Mouse (Mus musculus) MEL (cell line): ENCODE data around the gene Odf2l. TPM values are rescaled to one million over a fixed set of nuclear protein-coding genes. Genes with fewer than 3 reads are reported as not detected.

Experiments
- DNase-seq: peaks from one replicate; pipeline ENCODE4 v3.0.0; 2011; ENCODE audit warnings: low read depth, low spot score
- H3K27ac ChIP-seq: 2 replicates; pipeline ENCODE4 v1.5.1; 2012; ENCODE audit warnings: low read depth, mild to moderate bottlenecking, control low read depth, low read length, moderate library complexity; ENCODE audit not compliant: control insufficient read depth
- H3K27me3 ChIP-seq, 2 experiments: fragments of 150-350 bp in 1 of 2; sonication (generic) in 1 of 2; 2 replicates each; pipeline ENCODE4 v1.6.1; 2012; ENCODE audit warnings: low read length in 2 of 2, mild to moderate bottlenecking in 2 of 2, improper control_type of control experiment in 1 of 2, moderate library complexity in 1 of 2; ENCODE audit not compliant: insufficient read depth in 2 of 2, control insufficient read depth in 1 of 2
- H3K36me3 ChIP-seq, 2 experiments: 2 replicates each; pipeline ENCODE4 v1.6.1; 2012 to 2014; ENCODE audit warnings: low read length in 2 of 2, improper control_type of control experiment in 1 of 2, inconsistent platforms in 1 of 2, mild to moderate bottlenecking in 1 of 2; ENCODE audit not compliant: insufficient read depth in 2 of 2, control insufficient read depth in 1 of 2
- H3K4me1 ChIP-seq, 2 experiments: fragments of 150-350 bp in 1 of 2; sonication (generic) in 1 of 2; 2 replicates each; pipeline ENCODE4 v1.6.1; 2012; ENCODE audit warnings: low read length in 2 of 2, improper control_type of control experiment in 1 of 2, mild to moderate bottlenecking in 1 of 2; ENCODE audit not compliant: insufficient read depth in 2 of 2, control insufficient read depth in 1 of 2
- H3K4me3 ChIP-seq, 2 experiments: fragments of 150-350 bp in 1 of 2; sonication (generic) in 1 of 2; 2 replicates each; pipeline ENCODE4 v1.5.1; 2012; ENCODE audit warnings: low read depth in 2 of 2, low read length in 2 of 2, mild to moderate bottlenecking in 2 of 2, moderate library complexity in 2 of 2, control low read depth in 1 of 2, improper control_type of control experiment in 1 of 2; ENCODE audit not compliant: control insufficient read depth in 1 of 2, insufficient read depth in 1 of 2
- H3K79me2 ChIP-seq: 2 replicates; pipeline ENCODE4 v1.6.1; 2012; ENCODE audit warnings: mild to moderate bottlenecking, low read length, moderate library complexity; ENCODE audit not compliant: control insufficient read depth, poor library complexity, insufficient read depth
- H3K9ac ChIP-seq: 2 replicates; pipeline ENCODE4 v1.6.1; 2012; ENCODE audit warnings: low read depth, mild to moderate bottlenecking, control low read depth, low read length, moderate library complexity; ENCODE audit not compliant: control insufficient read depth, poor library complexity, severe bottlenecking
- H3K9me3 ChIP-seq: fragments of 150-350 bp; sonication (generic); replicated peaks from 2 replicates; pipeline ENCODE4 v1.6.1; 2012; ENCODE audit warnings: mild to moderate bottlenecking, low read length, improper control_type of control experiment, moderate library complexity; ENCODE audit not compliant: insufficient read depth
- CHD2 ChIP-seq: IDR thresholded peaks from 2 replicates; pipeline ENCODE4 v1.6.1; 2011; ENCODE audit warnings: low read length, improper control_type of control experiment
- CTCF ChIP-seq, 3 experiments: IDR thresholded peaks in 2 of 3; conservative IDR thresholded peaks in 1 of 3; 2 replicates each; pipeline ENCODE4 v1.5.1; 2011 to 2012; ENCODE audit warnings: low read length in 3 of 3, low read depth in 2 of 3, mild to moderate bottlenecking in 2 of 3, improper control_type of control experiment in 1 of 3, inconsistent platforms in 1 of 3, mixed read lengths in 1 of 3, moderate library complexity in 1 of 3; ENCODE audit not compliant: control insufficient read depth in 1 of 3, insufficient read depth in 1 of 3, poor library complexity in 1 of 3, severe bottlenecking in 1 of 3
- KAT2A ChIP-seq: conservative IDR thresholded peaks from 2 replicates; pipeline ENCODE4 v1.6.1; 2012; ENCODE audit warnings: low read depth, low read length, improper control_type of control experiment, inconsistent platforms
- MAZ ChIP-seq: IDR thresholded peaks from 2 replicates; pipeline ENCODE4 v1.6.1; 2012; ENCODE audit warnings: low read depth, mild to moderate bottlenecking, inconsistent platforms, low read length, improper control_type of control experiment
- MXI1 ChIP-seq: IDR thresholded peaks from 2 replicates; pipeline ENCODE4 v1.6.1; 2011; ENCODE audit warnings: mild to moderate bottlenecking, low read depth, low read length, improper control_type of control experiment
- MYB ChIP-seq: IDR thresholded peaks from 2 replicates; pipeline ENCODE4 v1.6.1; 2011; ENCODE audit warnings: mild to moderate bottlenecking, low read depth, low read length, improper control_type of control experiment
- NELFE ChIP-seq: IDR thresholded peaks from 2 replicates; pipeline ENCODE4 v1.6.1; 2011; ENCODE audit warnings: low read depth, low read length, improper control_type of control experiment
- NRF1 ChIP-seq: IDR thresholded peaks from 2 replicates; pipeline ENCODE4 v1.6.1; 2014; ENCODE audit warnings: low read depth, mild to moderate bottlenecking, inconsistent platforms, low read length, improper control_type of control experiment, moderate library complexity; ENCODE audit not compliant: poor library complexity, insufficient read depth, severe bottlenecking
- POLR2A ChIP-seq, 2 experiments: IDR thresholded peaks; 2 replicates each; pipeline ENCODE4 v1.6.1; 2011 to 2012; ENCODE audit warnings: low read length in 2 of 2, mild to moderate bottlenecking in 2 of 2, control low read depth in 1 of 2, improper control_type of control experiment in 1 of 2, low read depth in 1 of 2, moderate library complexity in 1 of 2; ENCODE audit not compliant: control insufficient read depth in 1 of 2, insufficient read depth in 1 of 2, poor library complexity in 1 of 2
- POLR2AphosphoS5 ChIP-seq: IDR thresholded peaks from 2 replicates; pipeline ENCODE4 v1.6.1; 2012; ENCODE audit warnings: low read depth, borderline replicate concordance, mild to moderate bottlenecking, inconsistent platforms, low read length, moderate library complexity, mixed read lengths
- SIN3A ChIP-seq: IDR thresholded peaks from 2 replicates; pipeline ENCODE4 v1.6.1; 2012; ENCODE audit warnings: low read length, improper control_type of control experiment, inconsistent platforms
- SMC3 ChIP-seq: IDR thresholded peaks from 2 replicates; pipeline ENCODE4 v1.6.1; 2011; ENCODE audit warnings: low read depth, low read length, improper control_type of control experiment
- TCF12 ChIP-seq: IDR thresholded peaks from 2 replicates; pipeline ENCODE4 v1.6.1; 2014; ENCODE audit warnings: low read depth, mild to moderate bottlenecking, inconsistent platforms, low read length, improper control_type of control experiment, moderate library complexity
- UBTF ChIP-seq: IDR thresholded peaks from 2 replicates; pipeline ENCODE4 v1.6.1; 2012; ENCODE audit warnings: low read depth, mild to moderate bottlenecking, inconsistent platforms, low read length, improper control_type of control experiment, moderate library complexity, borderline replicate concordance; ENCODE audit not compliant: insufficient read depth
- USF1 ChIP-seq: IDR thresholded peaks from 2 replicates; pipeline ENCODE4 v1.6.1; 2014; ENCODE audit warnings: low read depth, mild to moderate bottlenecking, inconsistent platforms, low read length, improper control_type of control experiment, moderate library complexity
- ZKSCAN1 ChIP-seq: IDR thresholded peaks from 2 replicates; pipeline ENCODE4 v1.6.1; 2012; ENCODE audit warnings: low read depth, mild to moderate bottlenecking, inconsistent platforms, low read length, improper control_type of control experiment, moderate library complexity
- polyA plus RNA-seq, 2 experiments: library from polyadenylated mRNA; stranded (reverse) in 1 of 2; unstranded in 1 of 2; fragments of >175 nt in 1 of 2; fragments of >200 nt in 1 of 2; gene quantifications; 2 replicates each; pipeline versions ENCODE4 v1.2.1 to v1.2.4; 2012; ENCODE audit warnings: low replicate concordance in 2 of 2, low read depth in 1 of 2; ENCODE audit not compliant: insufficient read length in 2 of 2, insufficient read depth in 1 of 2, missing spikeins in 1 of 2
- total RNA-seq: library from RNA; depleted of rRNA; stranded (reverse); fragments of 300-350 nt; gene quantifications from 2 replicates; pipeline ENCODE4 v1.2.3, GENCODE M21; 2012

Odf2l gene
- total and polyA plus RNA-seq, 3 experiments, result 12.6 to 15.0 TPM; not detected in 1

DNA sequence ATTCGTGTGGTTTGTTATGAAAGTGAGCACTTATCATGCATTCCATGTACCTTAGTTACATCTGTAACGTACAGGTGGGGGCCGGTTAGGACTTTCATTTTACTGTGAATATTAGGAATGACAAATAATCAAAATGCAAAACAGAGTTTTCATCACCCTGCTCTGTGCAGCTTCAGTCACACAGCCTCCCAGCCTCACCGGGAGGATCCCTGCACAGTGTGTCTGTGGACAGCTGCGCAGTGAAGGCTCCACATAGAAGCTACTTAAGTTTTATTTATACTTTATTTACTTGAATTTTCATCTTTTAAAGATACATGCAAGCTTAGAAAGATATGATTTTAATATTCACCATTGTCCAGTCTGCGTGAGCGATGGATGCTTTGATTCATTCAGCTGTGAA, 32.7 kb downstream of the Odf2l start:
- DNase-seq, result no peak
- Histone ChIP-seq H3K27ac (no peak overlapping the region), H3K79me2 (no peaks in the 10 kb centered on the region), H3K4me1 (no peaks in the 10 kb centered on the region), H3K27me3 (no peaks in the 10 kb centered on the region), H3K9me3 (no peaks in the 10 kb centered on the region), H3K36me3 (no peaks in the 10 kb centered on the region), H3K4me3 (no peak overlapping the region), H3K9ac (no peak overlapping the region)
- TF ChIP-seq SIN3A, result no peak
- no peak for TF ChIP-seq USF1
- TF ChIP-seq NRF1, result no peak
- TF ChIP-seq TCF12, result no peak
- no peak for TF ChIP-seq NELFE
- no peak for TF ChIP-seq MYB
- TF ChIP-seq ZKSCAN1, result no peak

DNA sequence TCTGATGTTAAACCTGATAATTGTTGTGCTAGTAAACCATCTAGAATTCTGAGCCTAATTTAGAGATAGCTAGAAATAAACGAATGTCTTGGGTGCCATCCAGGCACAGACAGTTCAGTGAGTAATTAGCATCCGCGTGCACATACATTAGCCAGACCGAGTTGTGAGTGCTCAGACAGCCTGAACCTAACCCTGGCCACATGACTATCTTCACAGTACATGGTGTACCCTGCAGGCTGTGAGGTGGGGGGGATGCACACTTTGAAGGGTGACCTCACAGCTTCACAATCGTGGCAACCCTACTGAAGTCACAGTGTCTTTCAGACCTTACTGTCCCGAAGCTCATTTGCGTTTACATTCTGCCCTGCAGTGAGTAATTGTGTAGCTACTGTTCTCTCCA, 33.5 kb downstream of the Odf2l start:
- TF ChIP-seq UBTF (no peak), MAZ (no peak), KAT2A (no peak), SIN3A (no peak), SMC3 (no peak), CHD2 (no peak), CTCF (IDR thresholded peaks at IDR 0.05 in 2 of 3, conservative IDR thresholded peaks at IDR 0.05 in 1 of 3; ENCODE audit: control insufficient read depth in 1 of 3, insufficient read depth in 1 of 3, low read depth in 2 of 3, low read length in 3 of 3, poor library complexity in 1 of 3, severe bottlenecking in 1 of 3) (no peak), POLR2A (IDR thresholded peaks at IDR 0.05; ENCODE audit: control insufficient read depth in 1 of 2, insufficient read depth in 1 of 2, low read depth in 1 of 2, low read length in 2 of 2, poor library complexity in 1 of 2) (no peak), NELFE (no peak), POLR2AphosphoS5 (no peak), MXI1 (no peak), NRF1 (no peak)
- TF ChIP-seq, all 39 proteins: peak for 0
- Histone ChIP-seq H3K27ac (no peak overlapping the region), H3K9ac (no peak overlapping the region)

More for the DNA sequence above, 33.5 kb downstream of the Odf2l start:
- H3K9me3 ChIP-seq, result no peaks in the 10 kb centered on the region
- H3K27me3 ChIP-seq, result no peaks in the 10 kb centered on the region
- DNase-seq, result no peak
- H3K79me2 ChIP-seq, result no peaks in the 10 kb centered on the region
- no peaks in the 10 kb centered on the region for H3K36me3 ChIP-seq
- no peaks in the 10 kb centered on the region for H3K4me1 ChIP-seq
- no peak overlapping the region for H3K4me3 ChIP-seq
